Mouse (Mus musculus): ENCODE data around the gene Tmem223.

DNA sequence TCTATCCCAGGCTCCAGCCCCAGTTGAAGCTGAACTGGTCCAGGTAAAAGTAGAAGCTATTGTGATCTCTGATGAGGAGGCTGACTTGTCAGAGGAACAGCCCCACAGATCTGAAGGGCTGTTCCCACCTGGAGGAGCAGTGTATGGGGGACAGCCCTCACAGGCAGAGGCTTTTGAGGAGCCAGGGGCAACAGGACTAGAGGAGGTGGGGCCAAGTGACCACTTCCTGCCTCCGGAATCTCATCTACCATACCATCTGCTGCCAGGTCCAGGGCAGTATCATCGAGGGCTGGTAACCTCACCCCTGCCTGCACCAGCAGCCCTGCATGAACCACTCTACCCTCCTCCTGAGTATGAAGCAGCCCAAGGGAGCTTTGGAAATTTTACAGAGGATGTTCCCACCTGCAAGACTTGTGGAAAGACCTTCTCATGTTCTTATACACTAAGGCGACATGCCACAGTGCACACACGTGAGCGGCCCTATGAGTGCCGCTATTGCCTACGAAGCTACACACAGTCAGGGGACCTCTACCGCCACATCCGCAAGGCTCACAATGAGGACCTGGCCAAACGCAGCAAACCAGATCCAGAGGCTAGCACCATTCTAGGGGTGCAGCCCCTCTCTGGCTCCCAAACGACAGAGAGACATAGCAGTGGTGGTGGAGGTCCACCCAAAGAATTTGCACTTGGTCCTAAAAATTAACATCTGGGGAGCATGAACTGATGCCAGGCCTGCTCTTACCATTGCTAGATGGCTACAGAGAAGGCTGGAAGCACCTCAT is 33.3 kb downstream of the Tmem223 start:
- no peak for TF ChIP-seq CTCF (IDR thresholded peaks at IDR 0.05; ENCODE audit: control insufficient read depth, insufficient read depth, insufficient replicate concordance, low read depth, low read length)
- TF ChIP-seq POLR2A (IDR thresholded peaks at IDR 0.05; ENCODE audit: control insufficient read depth, low read depth, low read length), result peak; percentile 19; the same call in 1 of the 2 replicates

Data from testis, adult 2 months (tissue).